Mouse (Mus musculus) bone marrow, adult 2 months (tissue): ENCODE results near the gene Blmh.

Experiments
- CTCF ChIP-seq: fragments of 200-500 bp; IDR thresholded peaks from 2 replicates; pipeline ENCODE4 v1.5.1; 2011; ENCODE audit warnings: low read length, control low read depth; ENCODE audit not compliant: control insufficient read depth, insufficient read depth
- POLR2A ChIP-seq: fragments of 200-500 bp; IDR thresholded peaks from 2 replicates; pipeline ENCODE4 v1.6.1; 2011; ENCODE audit warnings: low read depth, mild to moderate bottlenecking, control low read depth, low read length, borderline replicate concordance; ENCODE audit not compliant: control insufficient read depth

DNA sequence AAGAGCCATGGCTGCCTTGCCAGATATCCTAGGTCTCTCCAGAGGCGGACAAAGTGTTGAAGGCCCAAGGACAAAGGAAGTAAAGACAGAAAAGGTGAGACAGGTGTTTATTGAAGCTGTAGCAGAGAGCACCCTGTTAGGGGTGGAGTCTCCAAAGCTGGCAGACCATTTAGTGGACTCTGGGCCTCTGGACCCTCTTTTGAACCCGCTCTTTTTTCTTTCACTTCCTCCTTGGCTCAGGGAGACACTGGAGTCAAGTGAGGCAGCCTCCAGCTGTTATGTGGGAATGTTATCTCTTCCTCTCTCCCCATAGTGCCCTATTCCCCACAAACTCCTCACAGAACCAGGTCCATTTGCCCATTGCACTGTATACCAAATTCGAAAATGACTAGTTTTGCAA, 31.6 kb upstream of the Blmh start:
- TF ChIP-seq CTCF, result no peak
- no peak for TF ChIP-seq POLR2A
